Mouse (Mus musculus) midbrain, embryonic 14.5 days (tissue): ENCODE measurements around the gene 0610040J01Rik. TPM values are rescaled to one million over a fixed set of nuclear protein-coding genes. Genes with fewer than 3 reads are reported as not detected.

Source experiments
- ATAC-seq: fragments of 200-750 bp; cut with Nextera tagmentation; 2 replicates; pipeline ENCODE4 v1.8.0; 2017; ENCODE audit warnings: moderate number of reproducible peaks, moderate library complexity; ENCODE audit not compliant: low FRiP score, low TSS enrichment
- DNase-seq: peaks from one replicate; pipeline ENCODE4 v3.0.0-alpha.2; 2015
- H3K27ac ChIP-seq: fragments of 300-500 bp; sonication (generic); replicated peaks from 2 replicates; pipeline ENCODE4 v1.5.1; 2014; ENCODE audit warnings: mild to moderate bottlenecking, low read depth, low read length, moderate library complexity
- H3K27me3 ChIP-seq: fragments of 300-500 bp; sonication (generic); 2 replicates; pipeline ENCODE4 v1.6.1; 2014; ENCODE audit warnings: low read length, control low read depth, mixed read lengths; ENCODE audit not compliant: control insufficient read depth, insufficient read depth
- H3K36me3 ChIP-seq: fragments of 300-500 bp; sonication (generic); 2 replicates; pipeline ENCODE4 v1.6.1; 2014; ENCODE audit warnings: low read length, control low read depth; ENCODE audit not compliant: control insufficient read depth, insufficient read depth
- H3K4me1 ChIP-seq: fragments of 300-500 bp; sonication (generic); 2 replicates; pipeline ENCODE4 v1.6.1; 2014; ENCODE audit warnings: mild to moderate bottlenecking, antibody characterized with exemption, low read length, control low read depth; ENCODE audit not compliant: control insufficient read depth, insufficient read depth
- H3K4me2 ChIP-seq: fragments of 300-500 bp; sonication (generic); 2 replicates; pipeline ENCODE4 v1.6.1; 2014; ENCODE audit warnings: mild to moderate bottlenecking, low read length, moderate library complexity
- H3K4me3 ChIP-seq: fragments of 300-500 bp; sonication (generic); replicated peaks from 2 replicates; pipeline ENCODE4 v1.5.1; 2014; ENCODE audit warnings: low read depth, low read length
- H3K9ac ChIP-seq: fragments of 300-500 bp; sonication (generic); replicated peaks from 2 replicates; pipeline ENCODE4 v1.6.1; 2014; ENCODE audit warnings: mild to moderate bottlenecking, low read length, moderate library complexity
- H3K9me3 ChIP-seq: fragments of 300-500 bp; sonication (generic); 2 replicates; pipeline ENCODE4 v1.6.1; 2016; ENCODE audit warnings: low read length, control low read depth, mixed read lengths; ENCODE audit not compliant: control insufficient read depth
- WGBS: fragments of 180-500 bp; shearing (Covaris S2); extraction: QIAGEN DNeasy Blood & Tissue Kit; methylation state at CpG from one replicate; pipeline ENCODE4 v1.1.7; 2014; 5-methylcytosine and 5-hydroxymethylcytosine counted together
- polyA plus RNA-seq: library from polyadenylated mRNA; unstranded; fragments of >200 nt; fragmentation: Nextera tagmentation; extraction: Ambion mirVana; gene quantifications from 2 replicates; pipeline ENCODE4 v1.2.1, GENCODE M21; 2014

The 0610040J01Rik gene
- polyA plus RNA-seq, 1 experiment from 2014 or later: 1.6 TPM

GRCm38 (mm10) chr5:63837115-63837514 is 25.0 kb downstream of the 0610040J01Rik start:
- no peak overlapping the region for H3K4me3 ChIP-seq
- H3K27ac ChIP-seq: no peak overlapping the region
- WGBS: 89% methylated on average over 5 of the region's 5 CpGs
- H3K4me1 ChIP-seq: no peaks in the 10 kb centered on the region
- no peak for ATAC-seq
- H3K27me3 ChIP-seq: no peaks in the 10 kb centered on the region
- DNase-seq: no peak
- H3K9ac ChIP-seq: no peak overlapping the region
- no peak overlapping the region for H3K4me2 ChIP-seq
- no peaks in the 10 kb centered on the region for H3K9me3 ChIP-seq
- no peaks in the 10 kb centered on the region for H3K36me3 ChIP-seq

- H3K27me3 ChIP-seq: no peaks in the 10 kb centered on the region
- H3K4me2 ChIP-seq: no peak overlapping the region
- DNase-seq (no peak), ATAC-seq (no peak)
- no peak overlapping the region for H3K27ac ChIP-seq
- H3K4me3 ChIP-seq: no peak overlapping the region
- WGBS: 91% methylated on average over 2 of the region's 2 CpGs
- H3K4me1 ChIP-seq: no peaks in the 10 kb centered on the region
- H3K9ac ChIP-seq: no peak overlapping the region
- H3K36me3 ChIP-seq: no peaks in the 10 kb centered on the region
- H3K9me3 ChIP-seq: no peaks in the 10 kb centered on the region
Measured at GRCm38 (mm10) chr5:63837851-63838250, 25.7 kb downstream of the 0610040J01Rik start.

- no peak overlapping the region for H3K4me2 ChIP-seq
- no peaks in the 10 kb centered on the region for H3K9me3 ChIP-seq
- no peaks in the 10 kb centered on the region for H3K36me3 ChIP-seq
- no peaks in the 10 kb centered on the region for H3K27me3 ChIP-seq
- WGBS: 74% methylated on average over 12 of the region's 12 CpGs
- peak; percentile 27 for DNase-seq
- no peak for ATAC-seq
- no peaks in the 10 kb centered on the region for H3K4me1 ChIP-seq
- no peak overlapping the region for H3K4me3 ChIP-seq
- H3K9ac ChIP-seq: no peak overlapping the region
- H3K27ac ChIP-seq: no peak overlapping the region
Measured at GRCm38 (mm10) chr5:63839801-63840416, 27.7 kb downstream of the 0610040J01Rik start.

GRCm38 (mm10) chr5:63847080-63847479 is 34.9 kb downstream of the 0610040J01Rik start:
- no peak for DNase-seq
- H3K27me3 ChIP-seq: no peaks in the 10 kb centered on the region
- no peaks in the 10 kb centered on the region for H3K9me3 ChIP-seq
- no peak overlapping the region for H3K9ac ChIP-seq
- no peak overlapping the region for H3K27ac ChIP-seq
- H3K36me3 ChIP-seq: no peaks in the 10 kb centered on the region
- H3K4me3 ChIP-seq: no peak overlapping the region
- no peak for ATAC-seq
- WGBS: 94% methylated on average over 8 of the region's 8 CpGs
- H3K4me2 ChIP-seq: no peak overlapping the region
- no peaks in the 10 kb centered on the region for H3K4me1 ChIP-seq

- no peaks in the 10 kb centered on the region for H3K36me3 ChIP-seq
- WGBS: 93% methylated on average over 13 of the region's 13 CpGs
Measured at GRCm38 (mm10) chr5:63847541-63848226, 35.5 kb downstream of the 0610040J01Rik start.

GRCm38 (mm10) chr5:63858901-63859300 is 46.7 kb downstream of the 0610040J01Rik start:
- no peak for ATAC-seq
- Histone ChIP-seq H3K27me3 (no peaks in the 10 kb centered on the region), H3K9ac (no peak overlapping the region), H3K4me3 (no peak overlapping the region), H3K4me2 (no peak overlapping the region), H3K9me3 (no peaks in the 10 kb centered on the region), H3K4me1 (no peaks in the 10 kb centered on the region), H3K36me3 (no peaks in the 10 kb centered on the region), H3K27ac (no peak overlapping the region)
- no peak for DNase-seq
- WGBS: 93% methylated on average over 8 of the region's 8 CpGs

More at GRCm38 (mm10) chr5:63847541-63848226, 35.5 kb downstream of the 0610040J01Rik start:
- DNase-seq (no peak), ATAC-seq (no peak)
- no peaks in the 10 kb centered on the region for H3K4me1 ChIP-seq
- H3K9ac ChIP-seq: no peak overlapping the region
- no peak overlapping the region for H3K4me2 ChIP-seq
- no peaks in the 10 kb centered on the region for H3K9me3 ChIP-seq
- no peak overlapping the region for H3K4me3 ChIP-seq
- H3K27me3 ChIP-seq: no peaks in the 10 kb centered on the region
- no peak overlapping the region for H3K27ac ChIP-seq

- H3K4me2 ChIP-seq: no peak overlapping the region
- 24% methylated on average over 3 of the region's 3 CpGs for WGBS
- no peak overlapping the region for H3K9ac ChIP-seq
- no peak for DNase-seq
- H3K27ac ChIP-seq: no peak overlapping the region
- peaks cover 8% of the 10 kb centered on the region for H3K4me1 ChIP-seq
- H3K4me3 ChIP-seq: no peak overlapping the region
- ATAC-seq: no peak
- H3K27me3 ChIP-seq: no peaks in the 10 kb centered on the region
- no peaks in the 10 kb centered on the region for H3K36me3 ChIP-seq
- H3K9me3 ChIP-seq: no peaks in the 10 kb centered on the region
Measured at GRCm38 (mm10) chr5:63867421-63867820, 55.3 kb downstream of the 0610040J01Rik start.

- H3K4me3 ChIP-seq: no peak overlapping the region
- DNase-seq (peak; percentile 74), ATAC-seq (peak; percentile 46; the same call in 1 of the 2 replicates)
- H3K27me3 ChIP-seq: no peaks in the 10 kb centered on the region; the same call in 1 of the 2 replicates
- no peak overlapping the region for H3K9ac ChIP-seq
- WGBS: 23% methylated on average over 17 of the region's 17 CpGs
- no peaks in the 10 kb centered on the region for H3K36me3 ChIP-seq
- H3K9me3 ChIP-seq: no peaks in the 10 kb centered on the region
- peaks cover 12% of the 10 kb centered on the region for H3K4me1 ChIP-seq
- peak overlapping the region; percentile 23 for H3K4me2 ChIP-seq
- peak overlapping the region; percentile 33; the same call in 1 of the 2 replicates for H3K27ac ChIP-seq
Measured at GRCm38 (mm10) chr5:63872176-63872932, 60.2 kb downstream of the 0610040J01Rik start.
